Mouse (Mus musculus): ENCODE results near the gene Tmem56. TPM values are rescaled to one million over a fixed set of nuclear protein-coding genes. Genes with fewer than 3 reads are reported as not detected.

The Tmem56 gene
- polyA plus RNA-seq, 1 experiment from 2014 or later = 3.0 TPM

DNA sequence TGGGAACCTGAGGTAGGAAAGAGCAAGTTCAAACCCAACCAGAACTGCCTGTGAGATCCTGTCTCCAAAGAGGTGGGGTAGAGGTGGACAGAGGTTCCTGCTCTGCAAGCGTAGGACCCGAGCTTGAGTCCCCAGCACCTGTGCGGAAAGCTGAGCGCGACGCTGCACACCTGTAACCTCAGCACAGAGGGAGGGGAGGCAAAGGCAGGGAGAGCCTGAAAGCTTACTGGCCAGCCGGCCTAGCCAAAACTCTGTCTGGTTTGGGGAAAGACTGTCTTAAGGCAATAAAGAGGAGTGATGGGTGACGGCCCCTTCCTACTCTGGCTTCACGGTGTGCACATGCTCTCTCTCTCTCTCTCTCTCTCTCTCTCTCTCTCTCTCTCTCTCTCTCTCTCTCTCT lies 30.1 kb upstream of the Tmem56 start:
- 72% methylated on average over 9 of the region's 9 CpGs for WGBS
- DNase-seq (ENCODE audit: low spot score) = no peak

DNA sequence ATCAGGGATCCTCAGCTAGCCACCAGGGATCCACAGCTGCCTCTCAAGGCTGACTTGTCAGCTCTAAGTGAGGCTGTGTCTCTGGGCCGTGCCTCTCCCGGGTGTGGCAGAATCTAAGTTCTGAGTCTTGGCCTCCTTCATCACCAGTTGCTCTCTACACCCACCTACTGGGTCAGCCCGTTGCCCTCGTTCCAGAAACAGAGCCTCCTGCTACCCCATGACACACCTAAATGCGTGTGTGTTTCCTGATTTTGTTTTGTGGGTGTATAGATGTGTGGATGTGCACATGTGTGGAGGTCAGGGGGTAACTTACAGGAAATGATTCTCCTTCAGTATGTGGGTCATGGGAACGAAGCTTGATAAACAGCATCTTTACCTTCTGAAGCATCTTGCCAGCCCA lies 29.5 kb upstream of the Tmem56 start:
- Histone ChIP-seq H3K4me2 (ENCODE audit: low read depth, low read length) (no peak overlapping the region), H3K9me3 (ENCODE audit: control insufficient read depth, low read length) (no peaks in the 10 kb centered on the region), H3K27ac (replicated peaks; ENCODE audit: low read depth, low read length) (no peak overlapping the region), H3K36me3 (ENCODE audit: control insufficient read depth, insufficient read depth, low read length) (no peaks in the 10 kb centered on the region), H3K27me3 (replicated peaks; ENCODE audit: control insufficient read depth, insufficient read depth, low read length) (no peaks in the 10 kb centered on the region), H3K9ac (ENCODE audit: low read depth, low read length) (no peak overlapping the region), H3K4me1 (ENCODE audit: control insufficient read depth, insufficient read depth, low read length) (no peaks in the 10 kb centered on the region), H3K4me3 (ENCODE audit: low read depth, low read length) (no peak overlapping the region)
- 74% methylated on average over 6 of the region's 6 CpGs for WGBS
- no peak for ATAC-seq (ENCODE audit: low read depth)
- DNase-seq (ENCODE audit: low spot score) = no peak

More for the DNA sequence above, 30.1 kb upstream of the Tmem56 start:
- no peak for ATAC-seq (ENCODE audit: low read depth)
- Histone ChIP-seq H3K27me3 (replicated peaks; ENCODE audit: control insufficient read depth, insufficient read depth, low read length) (no peaks in the 10 kb centered on the region), H3K4me3 (ENCODE audit: low read depth, low read length) (no peak overlapping the region), H3K36me3 (ENCODE audit: control insufficient read depth, insufficient read depth, low read length) (no peaks in the 10 kb centered on the region), H3K9ac (ENCODE audit: low read depth, low read length) (no peak overlapping the region), H3K9me3 (ENCODE audit: control insufficient read depth, low read length) (no peaks in the 10 kb centered on the region), H3K27ac (replicated peaks; ENCODE audit: low read depth, low read length) (no peak overlapping the region), H3K4me2 (ENCODE audit: low read depth, low read length) (no peak overlapping the region), H3K4me1 (ENCODE audit: control insufficient read depth, insufficient read depth, low read length) (no peaks in the 10 kb centered on the region)

DNA sequence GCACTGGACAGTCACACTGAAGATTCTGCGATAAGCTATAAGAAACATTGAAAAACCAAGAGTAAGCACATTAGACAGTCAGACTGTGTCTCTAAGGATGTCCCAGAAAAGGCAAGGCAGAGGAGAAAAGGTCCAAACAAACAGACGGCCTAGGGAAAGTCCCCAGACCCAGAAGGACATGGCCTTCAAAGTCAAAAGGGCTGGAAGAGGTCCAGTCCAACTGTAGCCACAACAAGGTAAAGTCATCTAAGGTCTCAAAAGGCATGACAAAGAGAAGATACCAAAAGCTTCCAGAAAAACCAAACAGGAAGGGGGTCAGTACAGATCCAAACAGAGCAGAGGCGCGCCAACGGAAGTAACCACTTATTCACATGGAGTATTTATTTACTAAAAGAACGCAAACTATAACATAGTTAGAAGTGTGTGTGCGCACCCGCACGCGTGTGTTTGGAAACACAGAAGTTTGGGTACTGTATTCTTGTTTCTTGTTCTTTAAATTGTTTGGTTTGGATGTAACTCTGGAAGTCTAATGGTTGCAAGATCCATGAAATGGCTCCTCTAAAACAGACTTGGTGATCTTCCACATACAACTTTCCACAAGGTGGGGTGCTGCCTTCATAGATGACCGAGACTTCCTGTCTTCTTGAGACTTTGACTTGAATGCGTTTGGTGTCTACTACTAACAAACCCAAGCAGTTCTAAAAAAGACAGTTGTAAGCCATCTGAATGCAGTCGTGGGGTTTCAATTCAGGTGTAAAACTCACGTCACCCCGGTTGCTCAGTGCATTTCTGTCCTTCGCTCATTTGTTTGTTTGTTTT lies 27.2 kb upstream of the Tmem56 start:
- no peaks in the 10 kb centered on the region for H3K27me3 ChIP-seq (replicated peaks; ENCODE audit: control insufficient read depth, insufficient read depth, low read length)
- peak; percentile 74 for DNase-seq (ENCODE audit: low spot score)
- no peak overlapping the region for H3K4me3 ChIP-seq (ENCODE audit: low read depth, low read length)
- ATAC-seq (ENCODE audit: low read depth) = no peak
- H3K9me3 ChIP-seq (ENCODE audit: control insufficient read depth, low read length) = no peaks in the 10 kb centered on the region
- no peaks in the 10 kb centered on the region for H3K36me3 ChIP-seq (ENCODE audit: control insufficient read depth, insufficient read depth, low read length)
- no peaks in the 10 kb centered on the region for H3K4me1 ChIP-seq (ENCODE audit: control insufficient read depth, insufficient read depth, low read length)
- 86% methylated on average over 16 of the region's 16 CpGs for WGBS
- H3K4me2 ChIP-seq (ENCODE audit: low read depth, low read length) = no peak overlapping the region
- no peak overlapping the region for H3K27ac ChIP-seq (replicated peaks; ENCODE audit: low read depth, low read length)
- no peak overlapping the region for H3K9ac ChIP-seq (ENCODE audit: low read depth, low read length)

DNA sequence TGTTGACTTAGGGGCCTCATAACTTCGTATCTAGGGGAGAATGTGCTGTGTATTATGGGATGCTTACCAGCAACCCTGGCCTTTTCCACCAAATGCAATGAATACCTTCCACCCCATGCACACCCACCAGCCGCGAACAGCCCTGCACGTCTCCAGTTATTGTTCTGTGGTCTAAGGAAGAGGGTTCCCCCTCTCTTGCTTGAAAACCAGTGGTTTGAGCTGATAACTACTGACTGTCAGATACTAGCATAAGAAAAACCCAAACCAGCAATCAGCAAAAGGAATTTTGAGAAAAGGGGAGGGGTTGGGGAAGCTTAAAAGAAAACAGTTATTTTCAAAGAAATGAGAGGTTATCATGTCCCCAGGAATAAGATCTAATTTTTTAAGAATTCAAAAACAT lies 26.5 kb upstream of the Tmem56 start:
- DNase-seq (ENCODE audit: low spot score) = peak; percentile 36
- 70% methylated on average over 4 of the region's 4 CpGs for WGBS

DNA sequence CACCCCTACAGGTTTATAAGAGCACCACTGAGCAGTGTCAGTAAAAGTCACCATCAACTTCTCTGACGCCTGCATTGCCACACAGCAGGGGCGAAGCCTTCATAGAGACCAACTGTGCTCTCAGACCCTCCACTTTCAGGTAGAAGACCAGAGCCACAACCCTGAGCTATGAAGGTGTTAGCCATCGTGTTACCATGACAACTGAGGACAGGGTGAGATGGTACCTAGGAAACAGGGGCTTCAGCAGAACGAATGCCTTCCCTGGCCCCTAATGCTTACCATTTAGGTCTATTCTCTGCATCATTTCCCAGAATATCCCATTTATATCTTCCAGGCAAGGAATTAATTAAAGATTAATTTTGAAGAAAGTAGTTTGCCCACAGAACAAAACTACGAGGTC lies 26.0 kb upstream of the Tmem56 start:
- H3K9me3 ChIP-seq (ENCODE audit: control insufficient read depth, low read length) = no peaks in the 10 kb centered on the region
- H3K27ac ChIP-seq (replicated peaks; ENCODE audit: low read depth, low read length) = no peak overlapping the region
- no peak overlapping the region for H3K4me3 ChIP-seq (ENCODE audit: low read depth, low read length)
- H3K4me1 ChIP-seq (ENCODE audit: control insufficient read depth, insufficient read depth, low read length) = no peaks in the 10 kb centered on the region
- H3K27me3 ChIP-seq (replicated peaks; ENCODE audit: control insufficient read depth, insufficient read depth, low read length) = no peaks in the 10 kb centered on the region
- no peaks in the 10 kb centered on the region for H3K36me3 ChIP-seq (ENCODE audit: control insufficient read depth, insufficient read depth, low read length)
- no peak overlapping the region for H3K4me2 ChIP-seq (ENCODE audit: low read depth, low read length)
- 79% methylated on average over 5 of the region's 5 CpGs for WGBS
- no peak overlapping the region for H3K9ac ChIP-seq (ENCODE audit: low read depth, low read length)
- DNase-seq (ENCODE audit: low spot score) (no peak), ATAC-seq (ENCODE audit: low read depth) (no peak)

More for the DNA sequence above, 26.5 kb upstream of the Tmem56 start:
- no peaks in the 10 kb centered on the region for H3K9me3 ChIP-seq (ENCODE audit: control insufficient read depth, low read length)
- H3K27ac ChIP-seq (replicated peaks; ENCODE audit: low read depth, low read length) = no peak overlapping the region
- H3K9ac ChIP-seq (ENCODE audit: low read depth, low read length) = no peak overlapping the region
- H3K4me3 ChIP-seq (ENCODE audit: low read depth, low read length) = no peak overlapping the region
- H3K27me3 ChIP-seq (replicated peaks; ENCODE audit: control insufficient read depth, insufficient read depth, low read length) = no peaks in the 10 kb centered on the region
- H3K4me1 ChIP-seq (ENCODE audit: control insufficient read depth, insufficient read depth, low read length) = no peaks in the 10 kb centered on the region
- no peak overlapping the region for H3K4me2 ChIP-seq (ENCODE audit: low read depth, low read length)
- no peak for ATAC-seq (ENCODE audit: low read depth)
- no peaks in the 10 kb centered on the region for H3K36me3 ChIP-seq (ENCODE audit: control insufficient read depth, insufficient read depth, low read length)

DNA sequence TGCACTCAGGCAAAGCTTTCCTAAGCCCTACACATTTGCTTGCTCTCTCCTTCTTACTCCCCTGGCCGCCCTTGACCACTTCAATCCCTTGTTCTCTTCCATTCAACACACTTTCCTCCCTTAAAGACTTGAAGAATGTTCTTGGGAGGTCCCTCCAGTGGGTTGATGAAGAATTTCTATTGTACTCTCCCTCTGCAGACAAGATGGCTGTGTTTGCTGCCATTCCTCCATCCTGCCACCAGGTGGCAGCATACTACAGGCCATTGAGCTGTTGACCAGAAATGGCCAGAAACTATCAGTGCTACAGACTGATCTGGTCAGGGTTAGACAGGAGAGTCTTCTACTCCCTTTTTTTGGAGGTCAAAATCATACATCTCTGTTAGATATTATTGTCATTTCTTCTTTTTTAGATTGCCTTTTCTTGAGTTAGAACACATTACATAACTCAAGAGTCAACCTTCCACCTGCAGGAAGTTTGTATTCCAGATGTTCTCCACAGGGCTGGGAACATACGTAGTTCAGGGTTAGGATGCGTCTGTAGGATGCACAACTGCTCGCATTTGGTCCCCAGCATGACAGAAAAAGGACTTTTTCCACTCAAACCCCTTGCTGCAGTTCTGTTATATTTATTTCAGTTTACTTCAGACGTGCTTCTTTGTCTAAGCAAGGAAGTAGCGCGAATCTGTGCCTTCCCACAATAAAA lies 24.8 kb upstream of the Tmem56 start:
- Histone ChIP-seq H3K4me2 (ENCODE audit: low read depth, low read length) (no peak overlapping the region), H3K4me1 (ENCODE audit: control insufficient read depth, insufficient read depth, low read length) (no peaks in the 10 kb centered on the region), H3K36me3 (ENCODE audit: control insufficient read depth, insufficient read depth, low read length) (0 out of 2 replicates have a peak, but pooled peaks cover 3% of the 10 kb centered on the region), H3K9ac (ENCODE audit: low read depth, low read length) (no peak overlapping the region), H3K27ac (replicated peaks; ENCODE audit: low read depth, low read length) (no peak overlapping the region), H3K27me3 (replicated peaks; ENCODE audit: control insufficient read depth, insufficient read depth, low read length) (no peaks in the 10 kb centered on the region), H3K4me3 (ENCODE audit: low read depth, low read length) (no peak overlapping the region), H3K9me3 (ENCODE audit: control insufficient read depth, low read length) (no peaks in the 10 kb centered on the region)
- 67% methylated on average over 7 of the region's 7 CpGs for WGBS
- ATAC-seq (ENCODE audit: low read depth) = peak; percentile 84
- peak; percentile 79 for DNase-seq (ENCODE audit: low spot score)

DNA sequence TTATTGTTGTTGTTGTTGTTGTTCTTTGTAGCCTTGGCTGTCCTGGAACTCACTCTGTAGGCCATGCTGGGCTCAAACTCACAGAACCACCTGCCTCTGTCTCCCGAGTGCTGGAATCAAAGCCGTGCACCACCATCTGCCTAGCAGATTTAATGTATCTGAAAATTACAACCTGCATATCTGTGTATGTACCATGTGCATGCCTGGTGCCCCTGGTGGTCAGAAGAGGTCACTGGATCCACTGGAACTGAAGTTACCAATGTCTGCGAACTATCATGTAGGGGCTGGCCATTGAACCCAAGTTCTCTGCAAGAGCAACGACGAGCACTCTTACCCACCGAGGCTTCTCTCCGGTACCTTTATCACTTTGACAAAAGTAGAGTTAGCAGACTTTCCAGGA lies 23.7 kb upstream of the Tmem56 start:
- Histone ChIP-seq H3K27me3 (replicated peaks; ENCODE audit: control insufficient read depth, insufficient read depth, low read length) (no peaks in the 10 kb centered on the region), H3K4me1 (ENCODE audit: control insufficient read depth, insufficient read depth, low read length) (no peaks in the 10 kb centered on the region), H3K4me2 (ENCODE audit: low read depth, low read length) (no peak overlapping the region), H3K27ac (replicated peaks; ENCODE audit: low read depth, low read length) (no peak overlapping the region), H3K4me3 (ENCODE audit: low read depth, low read length) (no peak overlapping the region), H3K9ac (ENCODE audit: low read depth, low read length) (no peak overlapping the region), H3K9me3 (ENCODE audit: control insufficient read depth, low read length) (no peaks in the 10 kb centered on the region), H3K36me3 (ENCODE audit: control insufficient read depth, insufficient read depth, low read length) (0 out of 2 replicates have a peak, but pooled peaks cover 3% of the 10 kb centered on the region)
- DNase-seq (ENCODE audit: low spot score) = no peak
- ATAC-seq (ENCODE audit: low read depth) = peak; percentile 26; the same call in 1 of the 2 replicates
- WGBS = 87% methylated on average over 7 of the region's 7 CpGs

DNA sequence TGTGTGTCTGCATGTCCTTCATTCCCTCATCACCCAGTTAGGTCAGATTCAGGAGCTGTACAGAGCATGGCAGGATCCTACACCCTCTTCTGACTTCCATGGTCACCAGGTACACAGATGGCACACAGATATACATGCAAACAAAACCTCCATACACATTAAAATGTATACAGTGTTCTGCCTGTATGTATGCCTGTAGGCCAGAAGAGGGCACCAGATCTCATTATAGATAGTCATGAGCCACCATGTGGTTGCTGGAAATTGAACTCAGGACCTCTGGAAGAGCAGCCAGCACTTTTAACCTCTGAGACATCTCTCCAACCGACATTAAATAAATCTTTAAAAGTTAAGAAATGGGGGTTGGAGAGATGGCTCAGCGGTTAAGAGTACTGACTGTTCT lies 11.3 kb upstream of the Tmem56 start:
- Histone ChIP-seq H3K27ac (replicated peaks; ENCODE audit: low read depth, low read length) (no peak overlapping the region), H3K4me3 (ENCODE audit: low read depth, low read length) (no peak overlapping the region), H3K4me2 (ENCODE audit: low read depth, low read length) (no peak overlapping the region), H3K4me1 (ENCODE audit: control insufficient read depth, insufficient read depth, low read length) (peaks cover 6% of the 10 kb centered on the region; the same call in 1 of the 2 replicates), H3K9ac (ENCODE audit: low read depth, low read length) (no peak overlapping the region), H3K9me3 (ENCODE audit: control insufficient read depth, low read length) (no peaks in the 10 kb centered on the region), H3K27me3 (replicated peaks; ENCODE audit: control insufficient read depth, insufficient read depth, low read length) (no peaks in the 10 kb centered on the region), H3K36me3 (ENCODE audit: control insufficient read depth, insufficient read depth, low read length) (no peaks in the 10 kb centered on the region)
- no peak for ATAC-seq (ENCODE audit: low read depth)
- DNase-seq (ENCODE audit: low spot score) = no peak
- 78% methylated on average over 2 of the region's 2 CpGs for WGBS

Data from embryonic facial prominence, embryonic 14.5 days (tissue).